Mouse (Mus musculus) kidney, adult 2 months (tissue): Measurements from ENCODE around the gene Gm16485.

ENCODE experiments used
- CTCF ChIP-seq: fragments of 200-500 bp; conservative IDR thresholded peaks from 2 replicates; pipeline ENCODE4 v1.5.1; 2011; ENCODE audit warnings: low read depth, mild to moderate bottlenecking, control low read depth, low read length, moderate library complexity, mixed read lengths; ENCODE audit not compliant: insufficient read depth, insufficient read length
- POLR2A ChIP-seq: fragments of 200-500 bp; IDR thresholded peaks from one replicate; pipeline ENCODE4 v1.6.1; 2011; ENCODE audit warnings: low read depth, low read length, control low read depth

- TF ChIP-seq CTCF (no peak), POLR2A (no peak)
Observed at GRCm38 (mm10) chr9:8937753-8938152, 33.8 kb upstream of the Gm16485 start.
